Mouse (Mus musculus) cerebellum, adult 2 months (tissue): ENCODE data around the gene Fam107b.

Experiments
- CTCF ChIP-seq: fragments of 200-500 bp; IDR thresholded peaks from 2 replicates; pipeline ENCODE4 v1.5.1; 2011; ENCODE audit warnings: low read depth, mild to moderate bottlenecking, control low read depth, low read length, moderate library complexity, borderline replicate concordance; ENCODE audit not compliant: insufficient read depth
- POLR2A ChIP-seq: fragments of 200-500 bp; IDR thresholded peaks from 2 replicates; pipeline ENCODE4 v1.6.1; 2011; ENCODE audit warnings: low read length, control low read depth, borderline replicate concordance; ENCODE audit not compliant: insufficient read depth

DNA sequence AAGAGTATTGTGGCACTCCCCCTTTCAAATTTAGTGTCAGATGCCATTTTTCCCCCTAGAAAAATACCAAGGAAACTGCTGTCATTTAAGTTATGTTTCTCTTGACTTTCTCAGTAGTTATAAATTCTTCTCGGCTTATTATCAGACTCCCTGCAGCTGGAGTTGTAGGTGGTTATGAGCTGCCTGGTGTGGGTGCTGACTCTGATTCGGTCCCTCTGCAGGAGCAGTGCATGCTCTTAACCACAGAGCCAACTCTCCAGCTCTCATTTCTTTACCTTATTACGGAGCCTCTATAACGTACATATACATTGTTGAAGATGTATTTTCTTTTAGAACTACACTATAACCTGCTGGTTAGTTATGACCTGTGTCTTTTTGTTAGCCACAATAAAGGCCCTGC is 47.7 kb upstream of the Fam107b start:
- TF ChIP-seq CTCF, result no peak
- TF ChIP-seq POLR2A, result no peak
